Mouse (Mus musculus): ENCODE measurements at regions not wholly inside any gene's neighbourhood (a gene's known extent, or its start where the extent isn't known, plus 50 kb on each side); places are given as distances from the start of the nearest gene placed in this dataset.

DNA sequence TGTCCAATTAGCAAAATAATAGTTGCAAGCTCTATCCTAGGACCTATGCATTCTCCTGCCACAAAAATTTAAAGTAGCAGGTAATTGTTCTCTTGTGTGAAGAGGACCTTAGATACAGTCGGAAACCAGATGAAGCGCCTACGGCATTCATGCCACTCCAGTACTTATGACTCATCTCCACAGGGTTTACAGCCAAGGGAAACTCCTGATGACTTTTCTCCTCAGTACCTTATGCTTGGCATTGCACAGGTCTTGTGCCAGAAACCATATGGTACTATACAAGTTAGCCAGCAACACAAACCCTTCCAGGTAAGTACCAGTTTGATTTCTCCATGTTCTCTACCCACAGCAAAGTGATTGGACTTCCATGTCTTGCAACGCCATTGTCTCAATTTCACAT lies 606.3 kb upstream of the Dmac1 start:
- no peak overlapping the region for H3K27ac ChIP-seq

GRCm38 (mm10) chr4:75869771-75870170 lies 591.7 kb upstream of the Dmac1 start:
- H3K27ac ChIP-seq = no peak overlapping the region
- H3K4me3 ChIP-seq = no peak overlapping the region
- H3K4me2 ChIP-seq = no peak overlapping the region
- H3K27me3 ChIP-seq (replicated peaks) = no peaks in the 10 kb centered on the region
- WGBS = 59% methylated on average over 1 of the region's 1 CpGs
- ATAC-seq (replicated peaks) = no peak
- no peaks in the 10 kb centered on the region for H3K4me1 ChIP-seq
- no peaks in the 10 kb centered on the region for H3K9me3 ChIP-seq
- no peaks in the 10 kb centered on the region for H3K36me3 ChIP-seq (replicated peaks)
- no peak overlapping the region for H3K9ac ChIP-seq

More for the DNA sequence above, 606.3 kb upstream of the Dmac1 start:
- Histone ChIP-seq H3K27me3 (replicated peaks) (no peaks in the 10 kb centered on the region), H3K9me3 (no peaks in the 10 kb centered on the region), H3K4me3 (no peak overlapping the region), H3K4me1 (no peaks in the 10 kb centered on the region), H3K36me3 (replicated peaks) (no peaks in the 10 kb centered on the region), H3K9ac (no peak overlapping the region), H3K4me2 (no peak overlapping the region)
- 93% methylated on average over 4 of the region's 4 CpGs for WGBS
- ATAC-seq (replicated peaks) = no peak

DNA sequence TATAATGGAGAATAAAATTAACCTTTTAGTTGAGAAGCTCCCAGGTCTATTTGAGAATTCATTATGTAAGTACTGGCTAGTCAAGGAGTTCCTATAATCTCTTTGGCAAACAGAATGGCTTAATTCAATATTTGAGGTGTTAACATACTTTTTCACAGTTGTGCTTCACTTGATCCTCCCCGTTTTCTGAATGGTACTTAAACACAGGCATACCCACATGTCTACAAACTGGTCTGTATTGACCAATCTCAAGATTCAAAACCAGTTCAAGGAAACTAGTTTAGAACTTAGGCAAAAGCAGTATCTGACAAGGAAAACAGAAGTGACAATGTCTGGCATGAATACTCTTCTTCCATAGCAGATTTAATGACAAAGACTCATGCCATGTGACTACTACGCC lies 583.0 kb upstream of the Dmac1 start:
- ATAC-seq (replicated peaks) = no peak
- 70% methylated on average over 2 of the region's 2 CpGs for WGBS
- Histone ChIP-seq H3K27ac (no peak overlapping the region), H3K36me3 (replicated peaks) (no peaks in the 10 kb centered on the region), H3K27me3 (replicated peaks) (no peaks in the 10 kb centered on the region), H3K4me1 (peaks cover 6% of the 10 kb centered on the region), H3K4me2 (no peak overlapping the region), H3K9me3 (no peaks in the 10 kb centered on the region), H3K9ac (no peak overlapping the region), H3K4me3 (no peak overlapping the region)

- H3K27ac ChIP-seq = no peak overlapping the region
- H3K4me1 ChIP-seq = peaks cover 6% of the 10 kb centered on the region
- H3K27me3 ChIP-seq (replicated peaks) = no peaks in the 10 kb centered on the region
- peak; percentile 84 for ATAC-seq (replicated peaks)
- no peak overlapping the region for H3K4me3 ChIP-seq
- no peaks in the 10 kb centered on the region for H3K9me3 ChIP-seq
- no peak overlapping the region for H3K4me2 ChIP-seq
- no peak overlapping the region for H3K9ac ChIP-seq
- 59% methylated on average over 2 of the region's 2 CpGs for WGBS
- H3K36me3 ChIP-seq (replicated peaks) = no peaks in the 10 kb centered on the region
Observed at GRCm38 (mm10) chr4:75857769-75858408, 579.8 kb upstream of the Dmac1 start.

DNA sequence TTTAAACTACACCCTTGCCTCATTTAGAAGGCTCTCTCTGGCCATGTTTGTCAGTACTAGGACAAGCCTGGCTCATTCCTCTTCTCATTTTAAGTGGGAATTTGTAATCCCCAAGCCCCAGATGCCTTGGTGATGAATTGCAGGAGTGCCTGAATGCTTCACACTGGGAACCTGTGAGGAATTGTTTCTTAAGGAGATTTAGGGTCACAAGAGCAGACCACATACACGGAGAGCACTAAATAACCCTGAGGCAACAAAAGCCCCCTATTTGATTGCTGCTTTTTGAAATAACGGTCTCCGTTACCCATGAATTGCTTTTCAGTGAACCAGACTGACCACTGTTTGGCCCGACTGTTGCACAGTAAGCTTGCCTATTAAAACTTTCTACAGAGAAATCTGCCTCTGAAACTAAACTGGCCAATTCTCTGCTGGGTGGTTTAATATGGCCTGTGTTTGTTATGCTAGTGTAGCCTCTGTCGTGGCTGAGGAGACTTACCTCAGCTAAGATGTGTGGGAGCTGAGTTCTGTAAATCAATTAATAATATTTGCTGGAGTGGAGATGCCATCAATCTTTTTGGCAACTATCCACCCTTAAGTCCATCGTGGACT lies 577.7 kb upstream of the Dmac1 start:
- Histone ChIP-seq H3K4me3 (no peak overlapping the region), H3K9me3 (no peaks in the 10 kb centered on the region), H3K27ac (no peak overlapping the region), H3K9ac (no peak overlapping the region), H3K4me2 (no peak overlapping the region), H3K4me1 (peaks cover 6% of the 10 kb centered on the region), H3K27me3 (replicated peaks) (no peaks in the 10 kb centered on the region), H3K36me3 (replicated peaks) (no peaks in the 10 kb centered on the region)
- no peak for ATAC-seq (replicated peaks)
- 18% methylated on average over 6 of the region's 6 CpGs for WGBS

DNA sequence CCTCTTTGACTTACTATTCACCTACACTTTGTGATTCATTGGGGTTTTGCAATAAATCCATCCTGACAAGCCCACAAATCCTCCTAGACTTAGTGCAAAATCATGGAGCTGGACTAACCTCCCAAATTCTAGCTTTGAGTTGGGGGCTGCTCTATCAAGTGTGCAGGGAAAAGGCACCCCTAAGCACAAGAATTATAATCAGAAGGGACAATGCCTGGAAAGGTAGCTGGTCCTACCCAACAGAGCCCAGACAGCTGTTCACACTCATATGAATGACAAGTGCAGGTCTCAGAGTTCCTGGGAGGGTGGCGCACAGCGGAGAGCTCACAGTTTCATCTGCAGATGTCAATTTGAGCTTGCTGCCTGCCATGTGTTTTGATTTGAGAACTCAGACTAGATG lies 572.2 kb upstream of the Dmac1 start:
- no peak overlapping the region for H3K9ac ChIP-seq
- no peak for ATAC-seq (replicated peaks)
- no peaks in the 10 kb centered on the region for H3K4me1 ChIP-seq
- H3K9me3 ChIP-seq = no peaks in the 10 kb centered on the region
- no peak overlapping the region for H3K4me2 ChIP-seq
- no peak overlapping the region for H3K27ac ChIP-seq
- no peaks in the 10 kb centered on the region for H3K27me3 ChIP-seq (replicated peaks)
- WGBS = 85% methylated on average over 2 of the region's 2 CpGs
- H3K4me3 ChIP-seq = no peak overlapping the region
- no peaks in the 10 kb centered on the region for H3K36me3 ChIP-seq (replicated peaks)

DNA sequence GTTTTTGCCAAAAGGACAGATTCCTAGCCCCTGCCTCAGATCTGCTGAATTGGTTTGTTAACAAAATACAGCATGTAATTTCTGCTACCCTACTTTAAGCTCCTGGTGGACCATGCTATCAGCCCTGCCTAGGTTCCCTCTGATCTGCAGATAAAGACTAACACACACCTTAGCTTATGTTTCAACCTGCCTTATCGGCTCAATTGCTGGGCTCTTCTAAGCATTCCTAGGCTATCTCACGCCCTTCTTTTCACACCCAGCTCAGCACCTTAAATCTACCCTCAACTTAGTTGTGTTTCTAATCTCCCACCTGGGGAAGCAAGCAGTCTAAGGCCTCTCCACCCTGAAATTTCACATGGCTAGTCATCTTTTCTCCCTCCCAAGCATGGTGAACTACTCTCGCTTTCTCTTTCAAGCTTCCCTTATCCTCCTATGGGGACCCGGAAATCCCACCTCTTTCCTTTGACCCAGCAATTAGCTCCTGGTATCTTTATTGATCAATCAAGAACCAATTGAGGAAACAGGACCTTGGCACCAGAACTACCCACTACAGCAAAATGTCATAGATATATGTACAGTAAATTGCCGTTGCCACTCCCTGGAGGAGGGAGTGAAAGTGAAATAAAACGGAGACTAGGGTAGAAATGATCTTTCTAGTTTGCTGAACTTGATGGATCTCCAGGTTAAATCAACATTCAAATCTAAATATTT lies 569.7 kb upstream of the Dmac1 start:
- no peaks in the 10 kb centered on the region for H3K9me3 ChIP-seq
- H3K4me1 ChIP-seq = no peaks in the 10 kb centered on the region
- H3K27ac ChIP-seq = no peak overlapping the region
- no peak overlapping the region for H3K4me3 ChIP-seq
- ATAC-seq (replicated peaks) = no peak
- H3K27me3 ChIP-seq (replicated peaks) = no peaks in the 10 kb centered on the region
- WGBS = 94% methylated on average over 6 of the region's 6 CpGs
- H3K36me3 ChIP-seq (replicated peaks) = no peaks in the 10 kb centered on the region
- H3K9ac ChIP-seq = no peak overlapping the region
- H3K4me2 ChIP-seq = no peak overlapping the region

DNA sequence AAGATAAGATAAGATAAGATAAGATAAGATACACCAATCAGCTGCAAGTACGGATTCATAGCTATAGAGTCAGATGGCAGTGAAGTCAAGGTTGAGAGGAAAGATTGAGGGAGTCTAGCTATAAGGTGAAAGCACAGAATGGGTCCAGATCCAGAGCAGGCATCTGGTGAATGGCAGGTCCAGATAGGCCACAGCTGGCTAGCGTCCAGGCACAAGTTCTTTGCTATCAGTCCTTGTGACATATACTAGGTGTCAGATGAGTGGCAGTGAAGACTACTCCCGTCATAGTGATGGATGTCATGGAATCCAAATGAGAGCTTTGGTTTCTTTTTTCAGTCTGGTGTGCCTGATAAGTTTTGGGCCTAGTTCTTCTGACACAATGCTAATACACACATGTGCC lies 566.9 kb upstream of the Dmac1 start:
- H3K4me2 ChIP-seq = no peak overlapping the region
- H3K9me3 ChIP-seq = no peaks in the 10 kb centered on the region
- no peak overlapping the region for H3K27ac ChIP-seq
- ATAC-seq (replicated peaks) = no peak
- no peak overlapping the region for H3K9ac ChIP-seq
- H3K4me1 ChIP-seq = no peaks in the 10 kb centered on the region
- H3K36me3 ChIP-seq (replicated peaks) = no peaks in the 10 kb centered on the region
- WGBS = 93% methylated on average over 3 of the region's 3 CpGs
- no peaks in the 10 kb centered on the region for H3K27me3 ChIP-seq (replicated peaks)
- H3K4me3 ChIP-seq = no peak overlapping the region

DNA sequence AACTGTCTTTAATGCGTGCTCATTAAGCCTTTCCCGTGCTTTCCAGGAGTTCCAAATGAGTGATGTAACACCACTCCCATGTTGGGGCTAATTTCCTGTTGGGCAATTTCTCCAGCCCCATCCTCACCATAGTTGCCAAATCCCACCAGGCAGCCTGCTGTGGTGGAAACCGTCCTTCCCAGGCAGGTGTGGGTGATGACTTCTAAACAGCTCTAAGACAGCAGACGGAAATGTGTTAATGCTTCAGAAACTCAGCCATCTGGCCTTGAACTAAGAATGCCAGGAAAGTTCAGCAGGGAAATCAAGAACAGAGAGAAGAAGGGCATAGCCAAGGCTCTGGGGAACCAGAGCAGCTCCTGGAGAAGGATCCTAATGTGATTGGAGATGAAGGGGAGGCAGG lies 560.5 kb upstream of the Dmac1 start:
- no peak overlapping the region for H3K4me3 ChIP-seq
- H3K36me3 ChIP-seq (replicated peaks) = no peaks in the 10 kb centered on the region
- H3K4me2 ChIP-seq = no peak overlapping the region
- no peaks in the 10 kb centered on the region for H3K4me1 ChIP-seq
- WGBS = 62% methylated on average over 4 of the region's 4 CpGs
- H3K9ac ChIP-seq = no peak overlapping the region
- H3K27me3 ChIP-seq (replicated peaks) = no peaks in the 10 kb centered on the region
- no peaks in the 10 kb centered on the region for H3K9me3 ChIP-seq
- H3K27ac ChIP-seq = no peak overlapping the region
- no peak for ATAC-seq (replicated peaks)

GRCm38 (mm10) chr4:75827082-75827711 lies 549.1 kb upstream of the Dmac1 start:
- Histone ChIP-seq H3K9me3 (no peaks in the 10 kb centered on the region), H3K27ac (no peak overlapping the region), H3K36me3 (replicated peaks) (no peaks in the 10 kb centered on the region), H3K4me1 (no peaks in the 10 kb centered on the region), H3K4me2 (no peak overlapping the region), H3K27me3 (replicated peaks) (no peaks in the 10 kb centered on the region), H3K4me3 (no peak overlapping the region), H3K9ac (no peak overlapping the region)
- 67% methylated on average over 3 of the region's 3 CpGs for WGBS
- no peak for ATAC-seq (replicated peaks)

DNA sequence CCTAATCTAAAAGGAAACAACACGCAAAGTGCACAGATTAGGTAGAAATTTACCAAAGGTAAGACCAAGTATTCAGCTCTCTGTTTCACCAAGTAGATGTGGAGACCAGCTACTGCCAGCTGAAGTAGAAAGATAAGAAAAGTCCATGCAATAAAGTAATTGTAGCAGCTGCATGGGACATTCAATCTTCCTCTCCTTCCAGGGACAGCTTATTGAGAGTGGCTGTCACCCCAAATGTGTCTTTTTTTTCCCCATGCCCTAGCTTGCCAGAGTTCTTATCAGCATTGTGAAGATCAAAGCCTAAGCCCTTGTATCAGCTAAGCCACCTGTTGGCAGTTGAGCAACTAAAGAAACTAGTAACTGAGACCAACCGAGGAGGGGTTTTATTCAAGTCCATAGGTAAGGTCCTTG lies 541.1 kb upstream of the Dmac1 start:
- ATAC-seq (replicated peaks) = no peak
- Histone ChIP-seq H3K27ac (no peak overlapping the region), H3K9ac (no peak overlapping the region), H3K27me3 (replicated peaks) (no peaks in the 10 kb centered on the region), H3K36me3 (replicated peaks) (no peaks in the 10 kb centered on the region), H3K9me3 (no peaks in the 10 kb centered on the region), H3K4me1 (no peaks in the 10 kb centered on the region), H3K4me3 (no peak overlapping the region), H3K4me2 (no peak overlapping the region)
- 82% methylated on average over 2 of the region's 2 CpGs for WGBS

GRCm38 (mm10) chr4:75816026-75816425 lies 537.9 kb upstream of the Dmac1 start:
- no peaks in the 10 kb centered on the region for H3K4me1 ChIP-seq
- H3K27me3 ChIP-seq (replicated peaks) = no peaks in the 10 kb centered on the region
- no peak overlapping the region for H3K4me2 ChIP-seq
- H3K9ac ChIP-seq = no peak overlapping the region
- H3K4me3 ChIP-seq = no peak overlapping the region
- no peaks in the 10 kb centered on the region for H3K9me3 ChIP-seq
- 89% methylated on average over 4 of the region's 4 CpGs for WGBS
- no peak overlapping the region for H3K27ac ChIP-seq
- no peaks in the 10 kb centered on the region for H3K36me3 ChIP-seq (replicated peaks)
- no peak for ATAC-seq (replicated peaks)

Measured in midbrain, embryonic 15.5 days (tissue).